Mouse (Mus musculus): ENCODE data around the gene 3425401B19Rik. TPM values are rescaled to one million over a fixed set of nuclear protein-coding genes. Genes with fewer than 3 reads are reported as not detected.

The 3425401B19Rik gene
- polyA plus RNA-seq, 1 experiment: 2.2 TPM

DNA sequence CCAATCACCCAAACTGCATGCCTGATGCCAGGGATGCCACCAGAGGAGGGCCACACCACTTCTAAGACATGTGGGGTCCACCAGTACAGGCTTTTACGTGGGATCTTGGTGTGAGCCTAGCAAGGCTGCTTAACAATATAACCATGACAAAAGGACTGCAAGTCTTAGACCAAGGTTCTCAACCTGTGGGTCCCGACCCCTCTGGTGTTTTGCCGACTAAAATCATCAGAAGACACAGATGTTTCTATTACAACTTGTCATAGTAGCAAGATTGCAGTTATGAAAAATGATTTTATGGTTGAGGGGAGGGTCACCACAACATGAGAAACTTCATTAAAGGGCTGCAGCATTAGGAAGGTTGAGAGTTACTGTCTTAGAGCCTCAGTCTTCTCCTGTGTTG lies 6.5 kb downstream of the 3425401B19Rik start:
- Histone ChIP-seq H3K4me1 (ENCODE audit: control insufficient read depth, insufficient read depth, low read length) (no peaks in the 10 kb centered on the region), H3K4me3 (replicated peaks; ENCODE audit: extremely low read depth, low read depth, low read length) (no peak overlapping the region)
- no peak for TF ChIP-seq CTCF (IDR thresholded peaks at IDR 0.05; ENCODE audit: insufficient read depth, low read length)
- no peak for TF ChIP-seq POLR2A (IDR thresholded peaks at IDR 0.05; ENCODE audit: borderline replicate concordance, extremely low read depth, low read depth, low read length)
- DNase-seq: no peak
- WGBS: 61% methylated on average over 3 of the region's 3 CpGs

DNA sequence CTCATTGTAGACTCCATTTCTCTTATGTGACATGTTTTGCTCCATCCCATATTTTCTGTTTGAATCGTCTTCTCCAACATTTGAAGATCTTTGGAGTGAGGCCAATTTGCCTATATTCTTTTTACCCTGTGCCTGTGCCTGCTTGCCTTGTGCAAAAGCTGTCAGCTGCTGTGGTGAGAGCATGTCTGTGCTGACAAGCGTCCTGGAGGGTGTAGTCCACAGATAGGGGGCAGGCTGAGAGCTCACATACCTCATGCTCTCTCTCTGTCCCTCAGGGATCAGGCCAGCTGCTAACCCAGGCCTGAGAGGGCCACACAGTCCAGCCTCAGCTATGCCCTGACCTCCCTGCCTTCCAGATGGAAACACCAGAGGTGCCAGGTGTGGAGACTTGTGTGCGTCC lies 11.9 kb downstream of the 3425401B19Rik start:
- DNase-seq: no peak
- no peak for TF ChIP-seq POLR2A (IDR thresholded peaks at IDR 0.05; ENCODE audit: borderline replicate concordance, extremely low read depth, low read depth, low read length)
- no peak for TF ChIP-seq CTCF (IDR thresholded peaks at IDR 0.05; ENCODE audit: insufficient read depth, low read length)
- H3K4me3 ChIP-seq (replicated peaks; ENCODE audit: extremely low read depth, low read depth, low read length): no peak overlapping the region
- H3K4me1 ChIP-seq (ENCODE audit: control insufficient read depth, insufficient read depth, low read length): no peaks in the 10 kb centered on the region
- 50% methylated on average over 3 of the region's 3 CpGs for WGBS

- no peak for DNase-seq
- no peaks in the 10 kb centered on the region for H3K4me1 ChIP-seq (ENCODE audit: control insufficient read depth, insufficient read depth, low read length)
- TF ChIP-seq CTCF (IDR thresholded peaks at IDR 0.05; ENCODE audit: insufficient read depth, low read length) (no peak), POLR2A (IDR thresholded peaks at IDR 0.05; ENCODE audit: borderline replicate concordance, extremely low read depth, low read depth, low read length) (no peak)
- WGBS: 71% methylated on average over 6 of the region's 6 CpGs
- no peak overlapping the region for H3K4me3 ChIP-seq (replicated peaks; ENCODE audit: extremely low read depth, low read depth, low read length)
These were observed 22.0 kb downstream of the 3425401B19Rik start for GRCm38 (mm10) chr14:32663099-32663498.

DNA sequence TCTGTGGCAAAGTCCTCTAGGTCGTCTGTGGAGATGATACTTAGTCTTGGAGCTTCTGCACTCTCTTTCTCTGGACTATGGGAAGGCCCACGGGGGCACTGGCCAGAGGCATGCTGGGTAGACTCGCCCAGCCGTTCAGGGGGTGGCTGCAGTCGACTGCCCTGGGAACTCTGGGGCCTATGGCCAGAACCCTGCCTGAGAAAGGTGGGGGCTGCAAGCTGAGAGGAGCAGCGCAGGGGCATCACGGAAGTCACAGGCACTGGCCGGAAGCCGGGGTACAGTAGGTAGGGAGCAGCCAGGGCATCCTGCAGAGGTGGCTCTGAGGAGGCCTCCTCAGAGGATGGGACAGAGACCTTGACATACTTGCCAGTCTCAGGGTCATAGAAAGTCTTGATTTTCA lies 25.3 kb downstream of the 3425401B19Rik start:
- no peak overlapping the region for H3K4me3 ChIP-seq (replicated peaks; ENCODE audit: extremely low read depth, low read depth, low read length)
- 76% methylated on average over 9 of the region's 9 CpGs for WGBS
- TF ChIP-seq CTCF (IDR thresholded peaks at IDR 0.05; ENCODE audit: insufficient read depth, low read length) (no peak), POLR2A (IDR thresholded peaks at IDR 0.05; ENCODE audit: borderline replicate concordance, extremely low read depth, low read depth, low read length) (no peak)

DNA sequence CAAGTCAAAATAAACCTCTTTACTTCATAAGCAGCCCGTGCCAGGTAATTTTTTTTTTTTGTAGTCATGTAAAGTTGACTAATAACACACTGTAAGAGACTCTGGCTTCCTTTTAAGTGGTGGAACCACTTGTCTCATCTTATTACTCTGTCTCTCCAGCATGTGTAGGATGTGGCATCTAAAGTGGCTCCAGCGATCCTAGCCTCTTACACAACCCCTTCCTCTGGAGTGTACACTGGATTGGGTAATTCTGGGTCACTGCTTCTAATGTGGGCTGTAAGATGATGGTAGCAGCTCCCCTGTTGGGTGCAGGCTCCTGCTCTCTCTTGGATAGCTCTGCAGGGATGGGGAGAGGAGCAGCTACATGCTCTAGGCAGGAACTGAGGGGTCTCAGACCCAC lies 46.6 kb downstream of the 3425401B19Rik start:
- H3K4me3 ChIP-seq (replicated peaks; ENCODE audit: extremely low read depth, low read depth, low read length): no peak overlapping the region
- H3K4me1 ChIP-seq (ENCODE audit: control insufficient read depth, insufficient read depth, low read length): no peaks in the 10 kb centered on the region
- no peak for DNase-seq
- TF ChIP-seq CTCF (IDR thresholded peaks at IDR 0.05; ENCODE audit: insufficient read depth, low read length) (no peak), POLR2A (IDR thresholded peaks at IDR 0.05; ENCODE audit: borderline replicate concordance, extremely low read depth, low read depth, low read length) (no peak)
- WGBS: 83% methylated on average over 2 of the region's 2 CpGs

More for the DNA sequence above, 25.3 kb downstream of the 3425401B19Rik start:
- H3K4me1 ChIP-seq (ENCODE audit: control insufficient read depth, insufficient read depth, low read length): no peaks in the 10 kb centered on the region
- no peak for DNase-seq

GRCm38 (mm10) chr14:32634015-32634682 lies 50.9 kb downstream of the 3425401B19Rik start:
- TF ChIP-seq CTCF (IDR thresholded peaks at IDR 0.05; ENCODE audit: insufficient read depth, low read length): no peak
- TF ChIP-seq POLR2A (IDR thresholded peaks at IDR 0.05; ENCODE audit: borderline replicate concordance, extremely low read depth, low read depth, low read length): no peak
- DNase-seq: no peak
- Histone ChIP-seq H3K4me3 (replicated peaks; ENCODE audit: extremely low read depth, low read depth, low read length) (no peak overlapping the region), H3K4me1 (ENCODE audit: control insufficient read depth, insufficient read depth, low read length) (no peaks in the 10 kb centered on the region)
- WGBS: 20% methylated on average over 11 of the region's 11 CpGs

GRCm38 (mm10) chr14:32632908-32633600 lies 52.0 kb downstream of the 3425401B19Rik start:
- TF ChIP-seq POLR2A (IDR thresholded peaks at IDR 0.05; ENCODE audit: borderline replicate concordance, extremely low read depth, low read depth, low read length): no peak
- no peak for TF ChIP-seq CTCF (IDR thresholded peaks at IDR 0.05; ENCODE audit: insufficient read depth, low read length)

DNA sequence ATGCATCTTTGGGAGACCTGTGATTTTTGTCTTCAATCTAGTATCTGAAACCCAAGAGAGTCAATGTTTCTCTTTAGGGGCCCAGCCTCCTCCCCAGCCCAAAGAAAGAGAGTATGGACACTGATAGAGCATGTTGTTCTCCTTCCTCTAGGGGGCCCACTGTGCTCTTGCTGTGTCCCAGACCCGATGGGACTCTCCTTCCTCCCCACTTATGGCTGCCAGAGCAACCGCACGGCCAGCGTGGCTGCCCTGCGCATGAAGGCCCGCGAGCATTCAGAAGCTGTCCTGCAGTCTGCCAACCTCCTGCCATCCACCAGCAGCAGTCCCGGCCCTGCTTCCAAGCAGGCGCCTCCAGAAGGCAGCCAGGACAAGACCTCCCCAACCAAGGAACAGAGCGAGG lies 56.5 kb downstream of the 3425401B19Rik start:
- TF ChIP-seq POLR2A (IDR thresholded peaks at IDR 0.05; ENCODE audit: borderline replicate concordance, extremely low read depth, low read depth, low read length) (no peak), CTCF (IDR thresholded peaks at IDR 0.05; ENCODE audit: insufficient read depth, low read length) (no peak)
- 44% methylated on average over 10 of the region's 10 CpGs for WGBS
- H3K4me3 ChIP-seq (replicated peaks; ENCODE audit: extremely low read depth, low read depth, low read length): no peak overlapping the region
- no peak for DNase-seq
- H3K4me1 ChIP-seq (ENCODE audit: control insufficient read depth, insufficient read depth, low read length): no peaks in the 10 kb centered on the region

More at GRCm38 (mm10) chr14:32632908-32633600, 52.0 kb downstream of the 3425401B19Rik start:
- no peak for DNase-seq
- 73% methylated on average over 6 of the region's 6 CpGs for WGBS
- Histone ChIP-seq H3K4me3 (replicated peaks; ENCODE audit: extremely low read depth, low read depth, low read length) (no peak overlapping the region), H3K4me1 (ENCODE audit: control insufficient read depth, insufficient read depth, low read length) (no peaks in the 10 kb centered on the region)

DNA sequence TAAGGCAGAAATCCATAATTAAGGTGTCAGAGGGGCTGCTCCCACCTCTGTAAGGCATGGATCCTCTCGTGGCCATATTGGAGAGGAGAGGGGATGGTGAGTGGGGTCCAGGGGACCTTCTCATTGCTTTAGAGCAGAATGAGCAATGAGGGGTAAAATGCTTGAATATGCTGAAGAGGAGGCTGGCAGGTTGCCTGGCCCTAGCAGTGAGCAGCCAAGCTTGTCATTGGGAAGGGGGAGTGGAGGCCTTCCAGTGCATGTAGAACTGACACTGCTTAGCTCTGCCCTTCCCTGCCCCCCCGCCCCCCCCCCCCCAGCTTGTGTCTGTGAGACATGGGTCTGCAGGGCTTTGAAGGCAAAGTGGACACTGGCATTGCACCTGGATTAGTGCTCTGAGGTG lies 57.8 kb downstream of the 3425401B19Rik start:
- no peak for TF ChIP-seq CTCF (IDR thresholded peaks at IDR 0.05; ENCODE audit: insufficient read depth, low read length)
- TF ChIP-seq POLR2A (IDR thresholded peaks at IDR 0.05; ENCODE audit: borderline replicate concordance, extremely low read depth, low read depth, low read length): no peak
- no peak overlapping the region for H3K4me3 ChIP-seq (replicated peaks; ENCODE audit: extremely low read depth, low read depth, low read length)
- H3K4me1 ChIP-seq (ENCODE audit: control insufficient read depth, insufficient read depth, low read length): no peaks in the 10 kb centered on the region
- no peak for DNase-seq
- WGBS: 31% methylated on average over 2 of the region's 2 CpGs

DNA sequence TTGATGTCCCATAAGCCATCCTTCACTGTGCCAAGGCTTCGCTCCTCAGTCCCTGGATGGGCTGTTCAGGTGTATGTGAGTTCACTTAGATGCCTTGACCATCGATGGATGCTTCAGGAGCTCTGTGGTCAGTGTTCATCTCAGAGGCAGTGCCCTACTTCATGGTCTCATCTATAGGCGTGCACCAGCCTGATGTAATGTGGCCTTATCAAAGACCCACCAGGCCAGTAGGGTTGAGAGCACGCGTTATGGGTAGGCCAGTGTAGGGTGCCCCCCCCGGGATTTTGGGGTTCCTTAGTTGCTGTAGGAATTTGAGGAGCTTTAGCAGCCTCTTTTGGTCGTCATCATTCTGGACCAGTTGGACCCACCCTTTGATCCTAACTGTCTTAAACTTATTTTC lies 60.3 kb downstream of the 3425401B19Rik start:
- TF ChIP-seq CTCF (IDR thresholded peaks at IDR 0.05; ENCODE audit: insufficient read depth, low read length): no peak
- no peak for TF ChIP-seq POLR2A (IDR thresholded peaks at IDR 0.05; ENCODE audit: borderline replicate concordance, extremely low read depth, low read depth, low read length)
- DNase-seq: no peak
- 85% methylated on average over 7 of the region's 7 CpGs for WGBS
- no peak overlapping the region for H3K4me3 ChIP-seq (replicated peaks; ENCODE audit: extremely low read depth, low read depth, low read length)
- no peaks in the 10 kb centered on the region for H3K4me1 ChIP-seq (ENCODE audit: control insufficient read depth, insufficient read depth, low read length)
